ENCODE assay signal across 9 mouse cellular contexts in the genomic region with DNA sequence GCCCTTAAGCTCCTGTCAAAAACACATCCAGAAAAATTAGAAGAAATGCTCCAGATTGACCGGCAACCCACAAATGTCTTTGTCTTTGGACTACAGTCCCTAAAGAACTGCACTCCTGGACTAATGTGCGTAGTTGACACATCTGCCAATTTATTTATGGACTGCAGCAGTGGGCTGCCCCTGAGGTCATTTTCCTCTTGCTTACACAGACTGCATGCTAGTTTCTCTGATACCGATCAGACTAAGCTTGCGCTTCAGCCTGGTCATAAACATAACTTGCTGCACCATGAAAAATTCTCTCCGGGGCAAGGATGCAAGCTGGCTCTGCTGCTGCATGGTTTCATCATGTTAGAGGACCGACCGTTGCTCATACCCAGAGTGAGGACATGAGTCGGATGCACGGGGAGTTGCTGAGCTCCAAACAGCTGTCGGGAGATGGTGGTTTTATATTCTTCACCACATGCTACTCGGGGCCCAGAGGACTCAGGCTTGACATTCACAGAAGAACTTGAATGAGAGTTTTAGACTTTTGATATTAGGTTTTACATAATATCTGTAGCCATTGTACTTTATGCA.
DNase-seq lines count a peak whose midpoint lies in the region; ATAC-seq and TF ChIP-seq lines count a peak whose summit lies in the region.
"Had no signal": no experiment of that assay in that cellular context is flagged by ENCODE, and none has a peak within 500 bp of the region (broad histone marks: within the 10 kb centered on the region; RNA-seq: fewer than 3 reads in every experiment).

No protein-coding gene starts in this region.

- no peak for ATAC-seq in hindbrain, postnatal 0 days
- peak; percentile 29; the same call in 1 of the 2 replicates for ATAC-seq in liver, embryonic 11.5 days (replicated peaks; ENCODE audit: low FRiP score)
- 0 out of 2 replicates have a peak, but pooled peaks have one; percentile 43 for ATAC-seq in neural tube, embryonic 11.5 days (ENCODE audit: insufficient read depth, low FRiP score, low TSS enrichment)

- peak overlapping the region; percentile 72 for H3K27ac ChIP-seq in hindbrain, embryonic 10.5 days
- H3K27ac ChIP-seq in hindbrain, postnatal 0 days: no peak overlapping the region
- no peak overlapping the region for H3K27ac ChIP-seq in liver, embryonic 11.5 days (ENCODE audit: low read depth, low read length)
- H3K27ac ChIP-seq in neural tube, embryonic 11.5 days (ENCODE audit: low read depth, low read length): no peak overlapping the region
- H3K27ac ChIP-seq: gastrocnemius, adult 2 months had no signal

- no peaks in the 10 kb centered on the region for H3K36me3 ChIP-seq in hindbrain, embryonic 10.5 days
- H3K36me3 ChIP-seq in hindbrain, postnatal 0 days (ENCODE audit: insufficient read depth, low read length): no peaks in the 10 kb centered on the region
- no peaks in the 10 kb centered on the region for H3K36me3 ChIP-seq in liver, embryonic 11.5 days (ENCODE audit: control insufficient read depth, insufficient read depth, low read length)
- H3K36me3 ChIP-seq in neural tube, embryonic 11.5 days (ENCODE audit: control insufficient read depth, insufficient read depth, low read length): no peaks in the 10 kb centered on the region

- 74% methylated on average over 11 of the region's 11 CpGs for WGBS in hindbrain, embryonic 10.5 days
- 53% methylated on average over 11 of the region's 11 CpGs for WGBS in hindbrain, postnatal 0 days
- 50% methylated on average over 11 of the region's 11 CpGs for WGBS in liver, embryonic 11.5 days
- WGBS in neural tube, embryonic 11.5 days: 47% methylated on average over 11 of the region's 11 CpGs

- DNase-seq in hindbrain, embryonic 10.5 days (ENCODE audit: low spot score): no peak
- DNase-seq in hindbrain, postnatal 0 days (ENCODE audit: low spot score): no peak
- peak; percentile 51 for DNase-seq in brain, embryonic 14.5 days (ENCODE audit: low read depth)
- no peak for DNase-seq in liver, embryonic 11.5 days (ENCODE audit: low spot score)
- peak; percentile 42 for DNase-seq in neural tube, embryonic 11.5 days (ENCODE audit: low spot score)
- DNase-seq in heart, postnatal 36 days: no peak
- DNase-seq in urinary bladder, postnatal 10 days (ENCODE audit: low spot score): no peak
- no peak for DNase-seq in cerebellum, postnatal 10 days
- DNase-seq: gastrocnemius, adult 2 months had no signal

- intact Hi-C loops in heart, postnatal 36 days (cut with DNase I): no loop called here

- no peak for TF ChIP-seq POLR2A in brain, embryonic 14.5 days (IDR thresholded peaks at IDR 0.05; ENCODE audit: borderline replicate concordance, extremely low read depth, insufficient read depth, insufficient read length, poor library complexity, severe bottlenecking)

- no peaks in the 10 kb centered on the region for H3K9me3 ChIP-seq in hindbrain, embryonic 10.5 days
- no peaks in the 10 kb centered on the region for H3K9me3 ChIP-seq in hindbrain, postnatal 0 days (ENCODE audit: low read length)
- no peaks in the 10 kb centered on the region for H3K9me3 ChIP-seq in liver, embryonic 11.5 days (ENCODE audit: control insufficient read depth, low read length)
- no peaks in the 10 kb centered on the region for H3K9me3 ChIP-seq in neural tube, embryonic 11.5 days (ENCODE audit: control insufficient read depth, low read length)

- TF ChIP-seq CTCF in hindbrain, postnatal 0 days (IDR thresholded peaks at IDR 0.05; ENCODE audit: low read depth): no peak
- TF ChIP-seq CTCF in brain, embryonic 14.5 days (IDR thresholded peaks at IDR 0.05; ENCODE audit: borderline replicate concordance, extremely low read depth, insufficient read depth, insufficient read length): no peak

- peaks cover 28% of the 10 kb centered on the region for H3K4me1 ChIP-seq in hindbrain, embryonic 10.5 days (replicated peaks)
- H3K4me1 ChIP-seq in hindbrain, postnatal 0 days (ENCODE audit: insufficient read depth, low read length): no peaks in the 10 kb centered on the region
- peaks cover 27% of the 10 kb centered on the region for H3K4me1 ChIP-seq in liver, embryonic 11.5 days (replicated peaks; ENCODE audit: control insufficient read depth, insufficient read depth, low read length)
- 0 out of 2 replicates have a peak, but pooled peaks cover 2% of the 10 kb centered on the region for H3K4me1 ChIP-seq in neural tube, embryonic 11.5 days (ENCODE audit: control insufficient read depth, insufficient read depth, low read length)

- no peaks in the 10 kb centered on the region for H3K27me3 ChIP-seq in hindbrain, embryonic 10.5 days (ENCODE audit: insufficient read depth, poor library complexity, severe bottlenecking)
- H3K27me3 ChIP-seq in hindbrain, postnatal 0 days (ENCODE audit: insufficient read depth, low read length): no peaks in the 10 kb centered on the region
- H3K27me3 ChIP-seq in liver, embryonic 11.5 days (replicated peaks; ENCODE audit: control insufficient read depth, insufficient read depth, low read length): no peaks in the 10 kb centered on the region
- H3K27me3 ChIP-seq in neural tube, embryonic 11.5 days (ENCODE audit: control insufficient read depth, insufficient read depth, low read length): no peaks in the 10 kb centered on the region

- no peak overlapping the region for H3K9ac ChIP-seq in hindbrain, postnatal 0 days (replicated peaks; ENCODE audit: low read length)
- no peak overlapping the region for H3K9ac ChIP-seq in liver, embryonic 11.5 days (ENCODE audit: low read depth, low read length)
- no peak overlapping the region for H3K9ac ChIP-seq in neural tube, embryonic 11.5 days (ENCODE audit: low read length)

- no peak overlapping the region for H3K4me3 ChIP-seq in hindbrain, embryonic 10.5 days
- no peak overlapping the region for H3K4me3 ChIP-seq in hindbrain, postnatal 0 days (ENCODE audit: low read length)
- H3K4me3 ChIP-seq in liver, embryonic 11.5 days (ENCODE audit: low read depth, low read length): no peak overlapping the region
- H3K4me3 ChIP-seq in neural tube, embryonic 11.5 days (ENCODE audit: low read depth, low read length): no peak overlapping the region
- H3K4me3 ChIP-seq: gastrocnemius, adult 2 months had no signal

- H3K4me2 ChIP-seq in hindbrain, postnatal 0 days (ENCODE audit: low read depth, low read length): no peak overlapping the region
- H3K4me2 ChIP-seq in liver, embryonic 11.5 days: peak overlapping the region; percentile 53
- H3K4me2 ChIP-seq in neural tube, embryonic 11.5 days (ENCODE audit: low read depth): no peak overlapping the region

Comparison
In these comparisons a context has a peak if more than half of its experiments do, and no peak if none do; other contexts are left out.
1. DNase-seq: peak in brain, embryonic 14.5 days (single experiment) and neural tube, embryonic 11.5 days (single experiment); none in hindbrain, embryonic 10.5 days (single experiment), hindbrain, postnatal 0 days (single experiment), liver, embryonic 11.5 days (single experiment), heart, postnatal 36 days (0 of 2), urinary bladder, postnatal 10 days (single experiment) and cerebellum, postnatal 10 days (0 of 2).